Mouse (Mus musculus): ENCODE measurements at regions not wholly inside any gene's neighbourhood (a gene's known extent, or its start where the extent isn't known, plus 50 kb on each side); places are given as distances from the start of the nearest gene placed in this dataset.

- H3K4me2 ChIP-seq (ENCODE audit: insufficient read depth, low read depth, poor library complexity, severe bottlenecking), result no peak overlapping the region
- H3K9ac ChIP-seq (ENCODE audit: insufficient read depth, low read depth), result no peak overlapping the region
- peak; percentile 4 for DNase-seq (ENCODE audit: extremely low read depth)
- no peak overlapping the region for H3K4me3 ChIP-seq (replicated peaks in 1 of 3; ENCODE audit: low read depth in 2 of 3, low read length in 2 of 3, poor library complexity in 1 of 3)
- H3K79me2 ChIP-seq (replicated peaks; ENCODE audit: control insufficient read depth, extremely low read depth, insufficient read depth, poor library complexity, severe bottlenecking), result no peaks in the 10 kb centered on the region
- H3K36me3 ChIP-seq (replicated peaks in 1 of 2; ENCODE audit: control insufficient read depth in 1 of 2, insufficient read depth in 1 of 2, low read length in 1 of 2), result no peaks in the 10 kb centered on the region
- H3K27ac ChIP-seq (ENCODE audit: insufficient read depth, low read depth), result no peak overlapping the region
- no peaks in the 10 kb centered on the region for H3K27me3 ChIP-seq (replicated peaks)
- H3K9me3 ChIP-seq (replicated peaks; ENCODE audit: low read length), result no peaks in the 10 kb centered on the region
- dilution Hi-C loops (cut with MboI; ENCODE audit: extremely low pct_ligation_motif_present, extremely low pct_unique_long_range_greater_than_20kb, low sequenced_read_pairs) (no loop called here), in situ Hi-C loops (cut with MboI; ENCODE audit: low pct_ligation_motif_present, low pct_unique_long_range_greater_than_20kb, low sequenced_read_pairs) (no loop called here)
- no peak for TF ChIP-seq ZC3H11A (IDR thresholded peaks at IDR 0.05; ENCODE audit: low read depth, low read length)
- no peaks in the 10 kb centered on the region for H3K4me1 ChIP-seq (ENCODE audit: control insufficient read depth in 1 of 2, insufficient read depth in 2 of 2)
Measured at GRCm38 (mm10) chr10:12107001-12107418, 762.2 kb downstream of the Utrn start.

- TF ChIP-seq TCF12 (IDR thresholded peaks at IDR 0.05; ENCODE audit: low read depth, low read length) (no peak), ZNF384 (IDR thresholded peaks at IDR 0.05; ENCODE audit: low read depth, low read length) (no peak), UBTF (IDR thresholded peaks at IDR 0.05; ENCODE audit: low read depth, low read length) (no peak), CTCF (conservative IDR thresholded peaks at IDR 0.05 in 1 of 2, IDR thresholded peaks at IDR 0.05 in 1 of 2; ENCODE audit: low read depth in 2 of 2, low read length in 2 of 2) (no peak)
- in situ Hi-C loops (cut with MboI; ENCODE audit: low pct_ligation_motif_present, low pct_unique_long_range_greater_than_20kb, low sequenced_read_pairs) (no loop called here), dilution Hi-C loops (cut with MboI; ENCODE audit: extremely low pct_ligation_motif_present, extremely low pct_unique_long_range_greater_than_20kb, low sequenced_read_pairs) (no loop called here)
- Histone ChIP-seq H3K79me2 (replicated peaks; ENCODE audit: control insufficient read depth, extremely low read depth, insufficient read depth, poor library complexity, severe bottlenecking) (no peaks in the 10 kb centered on the region), H3K27me3 (replicated peaks) (no peaks in the 10 kb centered on the region), H3K27ac (ENCODE audit: insufficient read depth, low read depth) (no peak overlapping the region), H3K4me2 (ENCODE audit: insufficient read depth, low read depth, poor library complexity, severe bottlenecking) (no peak overlapping the region), H3K9me3 (replicated peaks; ENCODE audit: low read length) (no peaks in the 10 kb centered on the region), H3K4me1 (ENCODE audit: control insufficient read depth in 1 of 2, insufficient read depth in 2 of 2) (peaks cover 0 to 7% of the 10 kb centered on the region in 2 experiments; a peak in 1 of 4 replicates), H3K9ac (ENCODE audit: insufficient read depth, low read depth) (no peak overlapping the region), H3K4me3 (replicated peaks in 1 of 3; ENCODE audit: low read depth in 2 of 3, low read length in 2 of 3, poor library complexity in 1 of 3) (no peak overlapping the region), H3K36me3 (replicated peaks in 1 of 2; ENCODE audit: control insufficient read depth in 1 of 2, insufficient read depth in 1 of 2, low read length in 1 of 2) (no peaks in the 10 kb centered on the region)
- DNase-seq (ENCODE audit: extremely low read depth), result no peak
Measured at GRCm38 (mm10) chr10:12111720-12112119, 757.4 kb downstream of the Utrn start.

GRCm38 (mm10) chr10:12115767-12116166 is 753.4 kb downstream of the Utrn start:
- H3K4me2 ChIP-seq (ENCODE audit: insufficient read depth, low read depth, poor library complexity, severe bottlenecking), result no peak overlapping the region
- dilution Hi-C loops (cut with MboI; ENCODE audit: extremely low pct_ligation_motif_present, extremely low pct_unique_long_range_greater_than_20kb, low sequenced_read_pairs), result no loop called here
- no peak for DNase-seq (ENCODE audit: extremely low read depth)
- H3K36me3 ChIP-seq (replicated peaks in 1 of 2; ENCODE audit: control insufficient read depth in 1 of 2, insufficient read depth in 1 of 2, low read length in 1 of 2), result no peaks in the 10 kb centered on the region
- no peaks in the 10 kb centered on the region for H3K9me3 ChIP-seq (replicated peaks; ENCODE audit: low read length)
- H3K27ac ChIP-seq (ENCODE audit: insufficient read depth, low read depth), result no peak overlapping the region
- TF ChIP-seq ELF1 (IDR thresholded peaks at IDR 0.05; ENCODE audit: low read depth, low read length) (no peak), ZKSCAN1 (IDR thresholded peaks at IDR 0.05; ENCODE audit: borderline replicate concordance, low read depth, low read length) (no peak), TCF12 (IDR thresholded peaks at IDR 0.05; ENCODE audit: low read depth, low read length) (no peak), USF1 (IDR thresholded peaks at IDR 0.05; ENCODE audit: low read depth, low read length) (no peak), JUN (IDR thresholded peaks at IDR 0.05; ENCODE audit: insufficient read depth, low read depth, low read length) (no peak), ZNF384 (IDR thresholded peaks at IDR 0.05; ENCODE audit: low read depth, low read length) (no peak), ZMIZ1 (IDR thresholded peaks at IDR 0.05; ENCODE audit: low read depth, low read length) (no peak), JUND (conservative IDR thresholded peaks at IDR 0.05; ENCODE audit: low read depth, low read length) (no peak), CTCF (conservative IDR thresholded peaks at IDR 0.05 in 1 of 2, IDR thresholded peaks at IDR 0.05 in 1 of 2; ENCODE audit: low read depth in 2 of 2, low read length in 2 of 2) (no peak), RCOR1 (conservative IDR thresholded peaks at IDR 0.05; ENCODE audit: low read depth, low read length) (no peak), NRF1 (IDR thresholded peaks at IDR 0.05; ENCODE audit: low read depth, low read length) (no peak), PAX5 (IDR thresholded peaks at IDR 0.05; ENCODE audit: low read length) (no peak), MAZ (IDR thresholded peaks at IDR 0.05; ENCODE audit: low read depth, low read length) (no peak)
- H3K79me2 ChIP-seq (replicated peaks; ENCODE audit: control insufficient read depth, extremely low read depth, insufficient read depth, poor library complexity, severe bottlenecking), result no peaks in the 10 kb centered on the region
- no peak overlapping the region for H3K9ac ChIP-seq (ENCODE audit: insufficient read depth, low read depth)
- H3K27me3 ChIP-seq (replicated peaks), result no peaks in the 10 kb centered on the region
- H3K4me3 ChIP-seq (replicated peaks in 1 of 3; ENCODE audit: low read depth in 2 of 3, low read length in 2 of 3, poor library complexity in 1 of 3), result no peak overlapping the region
- in situ Hi-C loops (cut with MboI; ENCODE audit: low pct_ligation_motif_present, low pct_unique_long_range_greater_than_20kb, low sequenced_read_pairs), result no loop called here
- H3K4me1 ChIP-seq (ENCODE audit: control insufficient read depth in 1 of 2, insufficient read depth in 2 of 2), result peaks cover 0 to 12% of the 10 kb centered on the region in 2 experiments; a peak in 2 of 4 replicates

Data from CH12.LX (cell line).